Mouse (Mus musculus) heart, adult 2 months (tissue): ENCODE measurements around the gene Tmub1. TPM values are rescaled to one million over a fixed set of nuclear protein-coding genes. Genes with fewer than 3 reads are reported as not detected.

Source experiments
- DNase-seq, 2 experiments: peaks; one replicate each; pipeline ENCODE4 v3.0.0; 2021
- H3K27ac ChIP-seq: fragments of 200-600 bp; 2 replicates; pipeline ENCODE4 v1.8.1; 2022
- H3K27me3 ChIP-seq: fragments of 200-500 bp; 2 replicates; pipeline ENCODE4 v1.6.1; 2012; ENCODE audit warnings: mild to moderate bottlenecking, low read length, inconsistent platforms, mixed read lengths; ENCODE audit not compliant: control insufficient read depth, insufficient read depth
- H3K36me3 ChIP-seq: fragments of 200-500 bp; 2 replicates; pipeline ENCODE4 v1.6.1; 2012; ENCODE audit warnings: low read length, inconsistent platforms; ENCODE audit not compliant: control insufficient read depth, insufficient read depth
- H3K4me1 ChIP-seq: fragments of 200-500 bp; 2 replicates; pipeline ENCODE4 v1.6.1; 2011; ENCODE audit warnings: low read length; ENCODE audit not compliant: control insufficient read depth, insufficient read depth
- H3K4me3 ChIP-seq: fragments of 200-600 bp; 2 replicates; pipeline ENCODE4 v1.8.1; 2022
- H3K79me2 ChIP-seq: fragments of 200-500 bp; replicated peaks from 2 replicates; pipeline ENCODE4 v1.6.1; 2012; ENCODE audit warnings: mild to moderate bottlenecking, inconsistent platforms, low read length, moderate library complexity, mixed read lengths; ENCODE audit not compliant: control insufficient read depth, insufficient read depth
- H3K9ac ChIP-seq: fragments of 200-500 bp; 2 replicates; pipeline ENCODE4 v1.6.1; 2012; ENCODE audit warnings: low read depth, mild to moderate bottlenecking, control low read depth, inconsistent platforms, low read length, mixed read lengths
- CTCF ChIP-seq: fragments of 200-600 bp; IDR thresholded peaks from 2 replicates; pipeline ENCODE4 v1.8.1; 2022; ENCODE audit warnings: antibody characterized with exemption, mild to moderate bottlenecking, moderate library complexity
- EP300 ChIP-seq: fragments of 200-500 bp; IDR thresholded peaks from 2 replicates; pipeline ENCODE4 v1.6.1; 2011; ENCODE audit warnings: low read depth, low read length, control low read depth; ENCODE audit not compliant: insufficient read depth
- POLR2A ChIP-seq: fragments of 200-500 bp; IDR thresholded peaks from 2 replicates; pipeline ENCODE4 v1.6.1; 2011; ENCODE audit warnings: mild to moderate bottlenecking, low read depth, low read length, control low read depth; ENCODE audit not compliant: insufficient read depth
- WGBS: fragments of 180-500 bp; shearing (Covaris S2); methylation state at CpG from one replicate; pipeline ENCODE4 v1.1.7; 2018; 5-methylcytosine and 5-hydroxymethylcytosine counted together
- intact Hi-C: fragments of 180-260 bp; cut with DNase I; formaldehyde crosslinking; loops from one replicate; pipeline ENCODE4 v1.15.1; 2025
- polyA plus RNA-seq: library from polyadenylated mRNA; depleted of rRNA; stranded (reverse); fragments of >200 nt; gene quantifications from 2 replicates; pipeline ENCODE4 v1.2.3, GENCODE M21; 2012
- total RNA-seq, 2 experiments: library from RNA; stranded (reverse); gene quantifications; 2 replicates each; pipeline ENCODE4 v1.2.3; 2021

The Tmub1 gene
- total and polyA plus RNA-seq, 3 experiments, result 10.4 to 34.0 (median 13.9) TPM

- intact Hi-C loops, result loop anchor here (2.0 to 5.0 kb wide), 2 partner anchors 69 to 165 kb away; no protein-coding TSS in a partner anchor
These were observed 38.4 kb upstream of the Tmub1 start for GRCm38 (mm10) chr5:24486097-24486496.

GRCm38 (mm10) chr5:24484963-24485362 is 37.3 kb upstream of the Tmub1 start:
- H3K36me3 ChIP-seq, result no peaks in the 10 kb centered on the region

More at GRCm38 (mm10) chr5:24486097-24486496, 38.4 kb upstream of the Tmub1 start:
- Histone ChIP-seq H3K4me1 (peaks cover 3% of the 10 kb centered on the region), H3K9ac (no peak overlapping the region), H3K79me2 (no peaks in the 10 kb centered on the region), H3K36me3 (no peaks in the 10 kb centered on the region), H3K27ac (peak overlapping the region; percentile 13; the same call in 1 of the 2 replicates), H3K27me3 (no peaks in the 10 kb centered on the region), H3K4me3 (no peak overlapping the region)
- TF ChIP-seq CTCF (peak; percentile 95), POLR2A (no peak), EP300 (no peak; the same call in 1 of the 2 replicates)
- peak; percentile 85 to 91 for DNase-seq
- WGBS, result 1% methylated on average over 8 of the region's 8 CpGs

GRCm38 (mm10) chr5:24483326-24483725 is 35.7 kb upstream of the Tmub1 start:
- peak; percentile 45 to 46 for DNase-seq
- H3K9ac ChIP-seq, result no peak overlapping the region
- no peaks in the 10 kb centered on the region for H3K36me3 ChIP-seq
- no peaks in the 10 kb centered on the region for H3K27me3 ChIP-seq
- 45% methylated on average over 11 of the region's 11 CpGs for WGBS
- no peak overlapping the region for H3K4me3 ChIP-seq
- peak; percentile 77 for TF ChIP-seq CTCF
- TF ChIP-seq EP300, result 0 out of 2 replicates have a peak, but pooled peaks have one; percentile 49
- TF ChIP-seq POLR2A, result no peak
- no peaks in the 10 kb centered on the region for H3K79me2 ChIP-seq
- intact Hi-C loops, result no loop called here
- H3K4me1 ChIP-seq, result peaks cover 3% of the 10 kb centered on the region
- H3K27ac ChIP-seq, result no peak overlapping the region

More at GRCm38 (mm10) chr5:24484963-24485362, 37.3 kb upstream of the Tmub1 start:
- Histone ChIP-seq H3K27ac (no peak overlapping the region), H3K4me1 (peaks cover 3% of the 10 kb centered on the region), H3K27me3 (no peaks in the 10 kb centered on the region), H3K79me2 (no peaks in the 10 kb centered on the region), H3K4me3 (no peak overlapping the region), H3K9ac (no peak overlapping the region)
- TF ChIP-seq POLR2A (no peak), CTCF (no peak), EP300 (no peak)
- 76% methylated on average over 22 of the region's 22 CpGs for WGBS
- no peak for DNase-seq
- intact Hi-C loops, result loop anchor here (5.0 kb wide), 1 partner anchor 68 kb away; no protein-coding TSS in a partner anchor

- H3K4me1 ChIP-seq, result peaks cover 3% of the 10 kb centered on the region
- intact Hi-C loops, result no loop called here
- no peak for DNase-seq
- WGBS, result 71% methylated on average over 35 of the region's 41 CpGs
- TF ChIP-seq POLR2A (no peak), CTCF (no peak), EP300 (no peak)
- H3K27ac ChIP-seq, result no peak overlapping the region
- H3K36me3 ChIP-seq, result no peaks in the 10 kb centered on the region
- H3K27me3 ChIP-seq, result no peaks in the 10 kb centered on the region
- H3K4me3 ChIP-seq, result no peak overlapping the region
- H3K9ac ChIP-seq, result no peak overlapping the region
- no peaks in the 10 kb centered on the region for H3K79me2 ChIP-seq
These were observed 34.8 kb upstream of the Tmub1 start for GRCm38 (mm10) chr5:24482247-24483079.

- intact Hi-C loops, result no loop called here
- Histone ChIP-seq H3K4me1 (peaks cover 3% of the 10 kb centered on the region), H3K36me3 (no peaks in the 10 kb centered on the region), H3K79me2 (no peaks in the 10 kb centered on the region), H3K27me3 (no peaks in the 10 kb centered on the region), H3K27ac (no peak overlapping the region), H3K9ac (no peak overlapping the region), H3K4me3 (no peak overlapping the region)
- TF ChIP-seq EP300, result no peak
- no peak for TF ChIP-seq POLR2A
- peak; percentile 74 for TF ChIP-seq CTCF
- peak; percentile 49 to 63 for DNase-seq
- WGBS, result 23% methylated on average over 4 of the region's 4 CpGs
These were observed 34.0 kb upstream of the Tmub1 start for GRCm38 (mm10) chr5:24481647-24482046.

- intact Hi-C loops, result no loop called here
- Histone ChIP-seq H3K4me1 (peaks cover 8% of the 10 kb centered on the region), H3K36me3 (no peaks in the 10 kb centered on the region), H3K27ac (no peak overlapping the region), H3K9ac (no peak overlapping the region), H3K27me3 (no peaks in the 10 kb centered on the region), H3K4me3 (no peak overlapping the region), H3K79me2 (no peaks in the 10 kb centered on the region; the same call in none of the 2 replicates)
- TF ChIP-seq POLR2A (no peak), CTCF (no peak), EP300 (no peak)
- no peak for DNase-seq
- WGBS, result 94% methylated on average over 9 of the region's 9 CpGs
These were observed 30.3 kb upstream of the Tmub1 start for GRCm38 (mm10) chr5:24477909-24478308.
